Comparison of ENCODE assay signal across 9 mouse cellular contexts in genomic region chr15:78772856-78773255, GRCm38 (mm10). TPM values are rescaled to one million over a fixed set of nuclear protein-coding genes. Genes with fewer than 3 reads are reported as not detected.
DNase-seq lines count a peak whose midpoint lies in the region; ATAC-seq and TF ChIP-seq lines count a peak whose summit lies in the region.
"Had no signal": no experiment of that assay in that cellular context is flagged by ENCODE, and none has a peak within 500 bp of the region (broad histone marks: within the 10 kb centered on the region; RNA-seq: fewer than 3 reads in every experiment).

No protein-coding gene starts in this region.

- no peak for TF ChIP-seq POLR2A in limb, embryonic 14.5 days (IDR thresholded peaks at IDR 0.05; ENCODE audit: borderline replicate concordance, extremely low read depth, insufficient read depth, insufficient read length)

- H3K9me3 ChIP-seq in megakaryocyte, embryonic 14.5 days: peaks cover 5% of the 10 kb centered on the region
- H3K9me3 ChIP-seq in forebrain, embryonic 14.5 days (replicated peaks; ENCODE audit: control insufficient read depth, low read length): no peaks in the 10 kb centered on the region
- H3K9me3 ChIP-seq in limb, embryonic 14.5 days (ENCODE audit: control insufficient read depth, low read length): no peaks in the 10 kb centered on the region
- H3K9me3 ChIP-seq in stomach, embryonic 14.5 days (ENCODE audit: control insufficient read depth, low read depth, low read length): no peaks in the 10 kb centered on the region

- H3K27ac ChIP-seq in forebrain, embryonic 14.5 days (ENCODE audit: low read depth, low read length): peak overlapping the region; percentile 98
- no peak overlapping the region for H3K27ac ChIP-seq in limb, embryonic 14.5 days (replicated peaks; ENCODE audit: low read depth, low read length)
- peak overlapping the region; percentile 66; the same call in 1 of the 2 replicates for H3K27ac ChIP-seq in stomach, embryonic 14.5 days (ENCODE audit: low read length)

- ATAC-seq in megakaryocyte, adult 5-6 weeks (ENCODE audit: poor library complexity, severe bottlenecking): no peak
- ATAC-seq in forebrain, embryonic 14.5 days: no peak; the same call in 1 of the 2 replicates
- ATAC-seq in limb, embryonic 14.5 days (ENCODE audit: low FRiP score, low read depth): no peak
- no peak for ATAC-seq in stomach, embryonic 14.5 days (ENCODE audit: insufficient number of reproducible peaks, insufficient read depth, low FRiP score, low read depth)

- DNase-seq in forebrain, embryonic 14.5 days (ENCODE audit: low spot score): no peak
- DNase-seq in limb, embryonic 14.5 days (ENCODE audit: low spot score): no peak
- no peak for DNase-seq in frontal cortex, postnatal 14 days (ENCODE audit: low spot score in 2 of 2)
- DNase-seq in adrenal gland, adult 8-10 months: no peak
- no peak for DNase-seq in spleen, postnatal 14 days (ENCODE audit: low spot score in 2 of 2)

- peak overlapping the region; percentile 95 for H3K4me3 ChIP-seq in megakaryocyte, embryonic 14.5 days (replicated peaks)
- peak overlapping the region; percentile 39 for H3K4me3 ChIP-seq in forebrain, embryonic 14.5 days (ENCODE audit: low read depth, low read length)
- H3K4me3 ChIP-seq in limb, embryonic 14.5 days (replicated peaks; ENCODE audit: low read length): peak overlapping the region; percentile 3; the same call in 1 of the 2 replicates
- peak overlapping the region; percentile 26 for H3K4me3 ChIP-seq in stomach, embryonic 14.5 days (ENCODE audit: low read depth, low read length)
- H3K4me3 ChIP-seq: myocyte had no signal

- peak overlapping the region; percentile 68 for H3K9ac ChIP-seq in forebrain, embryonic 14.5 days (ENCODE audit: low read length)
- H3K9ac ChIP-seq in limb, embryonic 14.5 days (ENCODE audit: low read depth, low read length, severe bottlenecking): no peak overlapping the region
- peak overlapping the region; percentile 3; the same call in 1 of the 2 replicates for H3K9ac ChIP-seq in stomach, embryonic 14.5 days (replicated peaks; ENCODE audit: low read depth, low read length)

- peaks cover 2% of the 10 kb centered on the region for H3K27me3 ChIP-seq in megakaryocyte, embryonic 14.5 days (replicated peaks)
- H3K27me3 ChIP-seq in forebrain, embryonic 14.5 days (replicated peaks; ENCODE audit: control insufficient read depth, insufficient read depth, low read length): no peaks in the 10 kb centered on the region
- H3K27me3 ChIP-seq in limb, embryonic 14.5 days (ENCODE audit: control insufficient read depth, insufficient read depth, low read length): no peaks in the 10 kb centered on the region
- no peaks in the 10 kb centered on the region for H3K27me3 ChIP-seq in stomach, embryonic 14.5 days (ENCODE audit: control insufficient read depth, insufficient read depth, low read length)

- 28% methylated on average over 14 of the region's 14 CpGs for WGBS in forebrain, embryonic 14.5 days
- WGBS in limb, embryonic 14.5 days: 41% methylated on average over 14 of the region's 14 CpGs
- WGBS in stomach, embryonic 14.5 days: 39% methylated on average over 14 of the region's 14 CpGs

- peaks cover 41% of the 10 kb centered on the region for H3K36me3 ChIP-seq in megakaryocyte, embryonic 14.5 days (replicated peaks; ENCODE audit: low read length)
- H3K36me3 ChIP-seq in forebrain, embryonic 14.5 days (ENCODE audit: control insufficient read depth, insufficient read depth, low read length): no peaks in the 10 kb centered on the region
- no peaks in the 10 kb centered on the region for H3K36me3 ChIP-seq in limb, embryonic 14.5 days (ENCODE audit: control insufficient read depth, insufficient read depth, low read length)
- peaks cover 3% of the 10 kb centered on the region; the same call in 1 of the 2 replicates for H3K36me3 ChIP-seq in stomach, embryonic 14.5 days (ENCODE audit: control insufficient read depth, insufficient read depth, low read length)

- H3K4me1 ChIP-seq in megakaryocyte, embryonic 14.5 days: peaks cover 45% of the 10 kb centered on the region
- H3K4me1 ChIP-seq in forebrain, embryonic 14.5 days (ENCODE audit: control insufficient read depth, insufficient read depth, low read length): peaks cover 40% of the 10 kb centered on the region
- H3K4me1 ChIP-seq in limb, embryonic 14.5 days (ENCODE audit: control insufficient read depth, insufficient read depth, low read length): no peaks in the 10 kb centered on the region
- peaks cover 9% of the 10 kb centered on the region; the same call in 1 of the 2 replicates for H3K4me1 ChIP-seq in stomach, embryonic 14.5 days (ENCODE audit: control insufficient read depth, insufficient read depth, low read length)

- peak overlapping the region; percentile 59 for H3K4me2 ChIP-seq in forebrain, embryonic 14.5 days (ENCODE audit: low read length)
- H3K4me2 ChIP-seq in limb, embryonic 14.5 days (replicated peaks; ENCODE audit: low read depth, low read length, severe bottlenecking): peak overlapping the region; percentile 5; the same call in 1 of the 2 replicates
- H3K4me2 ChIP-seq in stomach, embryonic 14.5 days (replicated peaks; ENCODE audit: low read depth, low read length): peak overlapping the region; percentile 32

RNA-seq across cellular contexts. Expression of gene Mfng, which starts 0.4 kb away (rescaled TPM):
- 36.6 and 48.4 TPM in 2 replicates for polyA plus RNA-seq in megakaryocyte, embryonic 14.5 days (2012; ENCODE audit: insufficient read depth, low replicate concordance)
- 8.8 and 9.8 TPM in 2 replicates for total RNA-seq in megakaryocyte, adult 5-6 weeks (2015)
- total RNA-seq in megakaryocyte, adult 5-6 weeks (2017): 5.7 and 5.8 TPM in 2 replicates
- polyA plus RNA-seq in forebrain, embryonic 14.5 days (2014; fragmentation: Nextera tagmentation; extraction: Ambion mirVana): 48.2 and 51.5 TPM in 2 replicates
- 13.9 and 17.3 TPM in 2 replicates for polyA plus RNA-seq in limb, embryonic 14.5 days (2012; rRNA removed)
- 10.1 and 11.7 TPM in 2 replicates for polyA plus RNA-seq in limb, embryonic 14.5 days (2014; fragmentation: Nextera tagmentation; extraction: Ambion mirVana)
- polyA plus RNA-seq in stomach, embryonic 14.5 days (2014; fragmentation: Nextera tagmentation; extraction: Ambion mirVana): 15.7 and 16.9 TPM in 2 replicates
- total RNA-seq in adrenal gland, adult 8-10 months (2022): 10 to 100 TPM; 12.3 to 25.8 (median 20.7) TPM

RNA-seq across cellular contexts. Expression of gene Card10, which starts 30.0 kb away (rescaled TPM):
- 1.5 and 2.1 TPM in 2 replicates for polyA plus RNA-seq in megakaryocyte, embryonic 14.5 days (2012; ENCODE audit: insufficient read depth, low replicate concordance)
- 2.3 and 2.7 TPM in 2 replicates for total RNA-seq in megakaryocyte, adult 5-6 weeks (2015)
- total RNA-seq in megakaryocyte, adult 5-6 weeks (2017): 0.92 and 1.1 TPM in 2 replicates
- 1.1 and 1.4 TPM in 2 replicates for polyA plus RNA-seq in forebrain, embryonic 14.5 days (2014; fragmentation: Nextera tagmentation; extraction: Ambion mirVana)
- 9.0 and 12.4 TPM in 2 replicates for polyA plus RNA-seq in limb, embryonic 14.5 days (2012; rRNA removed)
- polyA plus RNA-seq in limb, embryonic 14.5 days (2014; fragmentation: Nextera tagmentation; extraction: Ambion mirVana): 4.4 and 5.1 TPM in 2 replicates
- 6.5 and 7.6 TPM in 2 replicates for polyA plus RNA-seq in stomach, embryonic 14.5 days (2014; fragmentation: Nextera tagmentation; extraction: Ambion mirVana)
- 10 to 100 TPM in 1 of 4 experiments, 1 to 10 TPM in 3; 6.6 to 10.0 (median 8.1) TPM for total RNA-seq in adrenal gland, adult 8-10 months (2022)

RNA-seq across cellular contexts. Expression of gene Elfn2, which starts 54.3 kb away (rescaled TPM):
- polyA plus RNA-seq in megakaryocyte, embryonic 14.5 days (2012; ENCODE audit: insufficient read depth, low replicate concordance): 0.26 and 0.28 TPM in 2 replicates
- 0.02 TPM in 1 of 2 replicates, not detected in the other for total RNA-seq in megakaryocyte, adult 5-6 weeks (2015)
- not detected in 2 replicates for total RNA-seq in megakaryocyte, adult 5-6 weeks (2017)
- polyA plus RNA-seq in forebrain, embryonic 14.5 days (2014; fragmentation: Nextera tagmentation; extraction: Ambion mirVana): 3.7 and 5.3 TPM in 2 replicates
- 0.19 and 0.24 TPM in 2 replicates for polyA plus RNA-seq in limb, embryonic 14.5 days (2012; rRNA removed)
- 0.04 TPM in 1 of 2 replicates, not detected in the other for polyA plus RNA-seq in limb, embryonic 14.5 days (2014; fragmentation: Nextera tagmentation; extraction: Ambion mirVana)
- 0.10 TPM in 1 of 2 replicates, not detected in the other for polyA plus RNA-seq in stomach, embryonic 14.5 days (2014; fragmentation: Nextera tagmentation; extraction: Ambion mirVana)
- 1 to 10 TPM; 4.1 to 7.4 (median 5.5) TPM for total RNA-seq in adrenal gland, adult 8-10 months (2022)

Comparison
In these comparisons a context has a peak if more than half of its experiments do, and no peak if none do; other contexts are left out.
1. H3K4me3 ChIP-seq: peak in every context shown above with its lines; median percentile 95 in megakaryocyte, embryonic 14.5 days; 39 in forebrain, embryonic 14.5 days; 26 in stomach, embryonic 14.5 days; 3 in limb, embryonic 14.5 days.
2. H3K4me2 ChIP-seq: peak in every context shown above with its lines; median percentile 59 in forebrain, embryonic 14.5 days; 32 in stomach, embryonic 14.5 days; 5 in limb, embryonic 14.5 days.